Mouse (Mus musculus): ENCODE measurements around the gene Atg16l1. TPM values are rescaled to one million over a fixed set of nuclear protein-coding genes. Genes with fewer than 3 reads are reported as not detected.
A peak's percentile ranks its signal among the peaks of the same experiment; 100 is the strongest.

Atg16l1 gene
- 17.8 and 18.7 TPM in 2 replicates for polyA plus RNA-seq (2012; rRNA removed)

GRCm38 (mm10) chr1:87755641-87756470 is at the start of gene Atg16l1:
TSS of gene Atg16l1 (plus strand) at chr1:87755870.
- peak within 1 kb of the TSS; percentile 92 for H3K27ac ChIP-seq (ENCODE audit: insufficient read depth, low read length)
- H3K36me3 ChIP-seq (ENCODE audit: control insufficient read depth, insufficient read depth, low read length) = peaks cover 5% of the 10 kb centered on the region
- peaks cover 4% of the 10 kb centered on the region for H3K4me1 ChIP-seq (ENCODE audit: control insufficient read depth, insufficient read depth, insufficient read length)
- TF ChIP-seq CTCF (IDR thresholded peaks at IDR 0.05; ENCODE audit: extremely low read depth, insufficient read depth, insufficient read length, insufficient replicate concordance) = peak; percentile 61; the same call in 1 of the 2 replicates
- peak; percentile 37; the same call in 1 of the 2 replicates for TF ChIP-seq POLR2A (IDR thresholded peaks at IDR 0.05; ENCODE audit: low read depth, low read length)
- DNase-seq (ENCODE audit: low read depth in 1 of 2, low spot score in 2 of 2) = peak; percentile 95
- WGBS = under 1% methylated on average over 78 of the region's 79 CpGs
- H3K4me3 ChIP-seq (ENCODE audit: extremely low read depth, insufficient read depth, insufficient read length) = peak within 1 kb of the TSS; percentile 87
- H3K27me3 ChIP-seq (ENCODE audit: control insufficient read depth, insufficient read depth, low read length) = no peaks in the 10 kb centered on the region

- no peak for TF ChIP-seq POLR2A (IDR thresholded peaks at IDR 0.05; ENCODE audit: low read depth, low read length)
- no peak for TF ChIP-seq CTCF (IDR thresholded peaks at IDR 0.05; ENCODE audit: extremely low read depth, insufficient read depth, insufficient read length, insufficient replicate concordance)
- H3K27me3 ChIP-seq (ENCODE audit: control insufficient read depth, insufficient read depth, low read length) = no peaks in the 10 kb centered on the region
- 91% methylated on average over 3 of the region's 3 CpGs for WGBS
- H3K4me3 ChIP-seq (ENCODE audit: extremely low read depth, insufficient read depth, insufficient read length) = no peak overlapping the region
- no peak overlapping the region for H3K27ac ChIP-seq (ENCODE audit: insufficient read depth, low read length)
- DNase-seq (ENCODE audit: low read depth in 1 of 2, low spot score in 2 of 2) = no peak
- H3K4me1 ChIP-seq (ENCODE audit: control insufficient read depth, insufficient read depth, insufficient read length) = no peaks in the 10 kb centered on the region
- peaks cover 70% of the 10 kb centered on the region for H3K36me3 ChIP-seq (ENCODE audit: control insufficient read depth, insufficient read depth, low read length)
Measured at GRCm38 (mm10) chr1:87706361-87706760, 49.3 kb upstream of the Atg16l1 start.

GRCm38 (mm10) chr1:87709020-87709419 is 46.6 kb upstream of the Atg16l1 start:
- WGBS = 90% methylated on average over 6 of the region's 6 CpGs
- no peak overlapping the region for H3K4me3 ChIP-seq (ENCODE audit: extremely low read depth, insufficient read depth, insufficient read length)
- no peak overlapping the region for H3K27ac ChIP-seq (ENCODE audit: insufficient read depth, low read length)
- no peaks in the 10 kb centered on the region for H3K27me3 ChIP-seq (ENCODE audit: control insufficient read depth, insufficient read depth, low read length)
- no peaks in the 10 kb centered on the region for H3K4me1 ChIP-seq (ENCODE audit: control insufficient read depth, insufficient read depth, insufficient read length)
- H3K36me3 ChIP-seq (ENCODE audit: control insufficient read depth, insufficient read depth, low read length) = peaks cover 75% of the 10 kb centered on the region
- no peak for TF ChIP-seq POLR2A (IDR thresholded peaks at IDR 0.05; ENCODE audit: low read depth, low read length)
- no peak for TF ChIP-seq CTCF (IDR thresholded peaks at IDR 0.05; ENCODE audit: extremely low read depth, insufficient read depth, insufficient read length, insufficient replicate concordance)
- no peak for DNase-seq (ENCODE audit: low read depth in 1 of 2, low spot score in 2 of 2)

GRCm38 (mm10) chr1:87709661-87710270 is 45.9 kb upstream of the Atg16l1 start:
- H3K4me1 ChIP-seq (ENCODE audit: control insufficient read depth, insufficient read depth, insufficient read length) = no peaks in the 10 kb centered on the region
- WGBS = 94% methylated on average over 7 of the region's 7 CpGs

GRCm38 (mm10) chr1:87711938-87712613 is 43.6 kb upstream of the Atg16l1 start:
- Histone ChIP-seq H3K27me3 (ENCODE audit: control insufficient read depth, insufficient read depth, low read length) (no peaks in the 10 kb centered on the region), H3K36me3 (ENCODE audit: control insufficient read depth, insufficient read depth, low read length) (peaks cover 73% of the 10 kb centered on the region), H3K27ac (ENCODE audit: insufficient read depth, low read length) (peak overlapping the region; percentile 54; the same call in 1 of the 2 replicates), H3K4me3 (ENCODE audit: extremely low read depth, insufficient read depth, insufficient read length) (no peak overlapping the region), H3K4me1 (ENCODE audit: control insufficient read depth, insufficient read depth, insufficient read length) (no peaks in the 10 kb centered on the region)
- DNase-seq (ENCODE audit: low read depth in 1 of 2, low spot score in 2 of 2) = no peak
- no peak for TF ChIP-seq CTCF (IDR thresholded peaks at IDR 0.05; ENCODE audit: extremely low read depth, insufficient read depth, insufficient read length, insufficient replicate concordance)
- TF ChIP-seq POLR2A (IDR thresholded peaks at IDR 0.05; ENCODE audit: low read depth, low read length) = no peak
- WGBS = 84% methylated on average over 10 of the region's 10 CpGs

More at GRCm38 (mm10) chr1:87709661-87710270, 45.9 kb upstream of the Atg16l1 start:
- Histone ChIP-seq H3K27me3 (ENCODE audit: control insufficient read depth, insufficient read depth, low read length) (no peaks in the 10 kb centered on the region), H3K36me3 (ENCODE audit: control insufficient read depth, insufficient read depth, low read length) (peaks cover 73% of the 10 kb centered on the region), H3K4me3 (ENCODE audit: extremely low read depth, insufficient read depth, insufficient read length) (no peak overlapping the region), H3K27ac (ENCODE audit: insufficient read depth, low read length) (no peak overlapping the region)
- TF ChIP-seq CTCF (IDR thresholded peaks at IDR 0.05; ENCODE audit: extremely low read depth, insufficient read depth, insufficient read length, insufficient replicate concordance) (no peak), POLR2A (IDR thresholded peaks at IDR 0.05; ENCODE audit: low read depth, low read length) (no peak)
- DNase-seq (ENCODE audit: low read depth in 1 of 2, low spot score in 2 of 2) = no peak

- no peaks in the 10 kb centered on the region for H3K4me1 ChIP-seq (ENCODE audit: control insufficient read depth, insufficient read depth, insufficient read length)
- peaks cover 74% of the 10 kb centered on the region for H3K36me3 ChIP-seq (ENCODE audit: control insufficient read depth, insufficient read depth, low read length)
- no peak overlapping the region for H3K4me3 ChIP-seq (ENCODE audit: extremely low read depth, insufficient read depth, insufficient read length)
- WGBS = 81% methylated on average over 1 of the region's 1 CpGs
- peak overlapping the region; percentile 54; the same call in 1 of the 2 replicates for H3K27ac ChIP-seq (ENCODE audit: insufficient read depth, low read length)
- H3K27me3 ChIP-seq (ENCODE audit: control insufficient read depth, insufficient read depth, low read length) = no peaks in the 10 kb centered on the region
- TF ChIP-seq POLR2A (IDR thresholded peaks at IDR 0.05; ENCODE audit: low read depth, low read length) (no peak), CTCF (IDR thresholded peaks at IDR 0.05; ENCODE audit: extremely low read depth, insufficient read depth, insufficient read length, insufficient replicate concordance) (no peak)
- no peak for DNase-seq (ENCODE audit: low read depth in 1 of 2, low spot score in 2 of 2)
Measured at GRCm38 (mm10) chr1:87712614-87712971, 43.1 kb upstream of the Atg16l1 start.
